Mouse (Mus musculus) hindbrain, postnatal 0 days (tissue): Measurements from ENCODE around the gene Pyroxd1. TPM values are rescaled to one million over a fixed set of nuclear protein-coding genes. Genes with fewer than 3 reads are reported as not detected.

Experiments used
- ATAC-seq: fragments of 200-750 bp; cut with Nextera tagmentation; 2 replicates; pipeline ENCODE4 v1.8.0; 2017; ENCODE audit warnings: mild to moderate bottlenecking, moderate TSS enrichment, moderate library complexity
- DNase-seq: peaks from one replicate; pipeline ENCODE4 v3.0.0-alpha.2; 2015; ENCODE audit warnings: low spot score
- H3K27ac ChIP-seq: fragments of 300-500 bp; sonication (generic); 2 replicates; pipeline ENCODE4 v1.5.1; 2014; ENCODE audit warnings: mild to moderate bottlenecking
- H3K27me3 ChIP-seq: fragments of 300-500 bp; sonication (generic); 2 replicates; pipeline ENCODE4 v1.6.1; 2014; ENCODE audit warnings: low read length, mixed read lengths; ENCODE audit not compliant: insufficient read depth
- H3K36me3 ChIP-seq: fragments of 300-500 bp; sonication (generic); 2 replicates; pipeline ENCODE4 v1.6.1; 2014; ENCODE audit warnings: low read length, mixed read lengths; ENCODE audit not compliant: insufficient read depth
- H3K4me1 ChIP-seq: fragments of 300-500 bp; sonication (generic); 2 replicates; pipeline ENCODE4 v1.6.1; 2014; ENCODE audit warnings: antibody characterized with exemption, low read length, mixed read lengths; ENCODE audit not compliant: insufficient read depth
- H3K4me2 ChIP-seq: fragments of 300-500 bp; sonication (generic); 2 replicates; pipeline ENCODE4 v1.6.1; 2014; ENCODE audit warnings: low read depth, mild to moderate bottlenecking, low read length, moderate library complexity, mixed read lengths
- H3K4me3 ChIP-seq: fragments of 300-500 bp; sonication (generic); 2 replicates; pipeline ENCODE4 v1.5.1; 2014; ENCODE audit warnings: low read length
- H3K9ac ChIP-seq: fragments of 300-500 bp; sonication (generic); replicated peaks from 2 replicates; pipeline ENCODE4 v1.6.1; 2014; ENCODE audit warnings: mild to moderate bottlenecking, low read length, moderate library complexity, mixed read lengths
- H3K9me3 ChIP-seq: fragments of 300-500 bp; sonication (generic); 2 replicates; pipeline ENCODE4 v1.6.1; 2016; ENCODE audit warnings: low read length, mixed read lengths
- CTCF ChIP-seq: IDR thresholded peaks from 2 replicates; pipeline ENCODE4 v1.5.1; 2016; ENCODE audit warnings: antibody characterized with exemption, control low read depth, low read depth
- WGBS: fragments of 180-500 bp; shearing (Covaris S2); extraction: QIAGEN DNeasy Blood & Tissue Kit; methylation state at CpG from one replicate; pipeline ENCODE4 v1.1.7; 2014; 5-methylcytosine and 5-hydroxymethylcytosine counted together
- polyA plus RNA-seq: library from polyadenylated mRNA; unstranded; fragments of >200 nt; fragmentation: Nextera tagmentation; extraction: Ambion mirVana; gene quantifications from 2 replicates; pipeline ENCODE4 v1.2.1, GENCODE M21; 2015
- total RNA-seq: library from RNA; depleted of rRNA; stranded (reverse); fragments of >200 nt; gene quantifications from 2 replicates; pipeline ENCODE4 v1.2.3, GENCODE M21; 2014

Pyroxd1 gene
- total and polyA plus RNA-seq, 2 experiments from 2014 or later: 12.0 to 18.5 TPM

DNA sequence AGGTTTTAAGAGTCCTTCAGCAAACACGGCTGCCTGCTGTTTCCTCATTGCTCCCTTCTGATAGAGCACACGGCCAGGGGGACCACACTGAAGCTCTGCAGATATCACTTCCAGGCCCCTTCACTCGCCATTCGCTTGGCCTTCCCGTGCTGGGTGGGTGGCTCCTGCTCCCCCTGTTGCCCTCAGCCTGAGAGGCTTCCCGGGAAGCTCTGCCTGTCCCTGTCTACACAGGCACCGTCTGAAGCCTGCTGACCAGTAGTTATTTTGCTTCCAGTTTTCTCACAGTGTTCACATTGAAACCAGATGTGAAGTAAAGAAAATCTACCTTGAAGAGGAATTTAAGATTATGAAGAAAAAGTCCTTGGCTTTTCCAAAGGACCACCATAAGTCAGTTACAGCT lies 11.7 kb downstream of the Pyroxd1 start:
- peaks cover 54% of the 10 kb centered on the region for H3K36me3 ChIP-seq
- no peak overlapping the region for H3K4me2 ChIP-seq

GRCm38 (mm10) chr6:142362036-142362435 lies 16.6 kb downstream of the Pyroxd1 start:
- ATAC-seq (no peak), DNase-seq (no peak)
- Histone ChIP-seq H3K4me3 (no peak overlapping the region), H3K9me3 (no peaks in the 10 kb centered on the region), H3K27ac (no peak overlapping the region), H3K4me2 (no peak overlapping the region), H3K36me3 (peaks cover 45% of the 10 kb centered on the region), H3K9ac (no peak overlapping the region), H3K4me1 (no peaks in the 10 kb centered on the region), H3K27me3 (no peaks in the 10 kb centered on the region)
- no peak for TF ChIP-seq CTCF
- WGBS: 94% methylated on average over 6 of the region's 6 CpGs

More for the DNA sequence above, 11.7 kb downstream of the Pyroxd1 start:
- Histone ChIP-seq H3K9me3 (no peaks in the 10 kb centered on the region), H3K4me1 (no peaks in the 10 kb centered on the region), H3K27me3 (no peaks in the 10 kb centered on the region), H3K27ac (no peak overlapping the region), H3K9ac (no peak overlapping the region), H3K4me3 (no peak overlapping the region)
- 76% methylated on average over 7 of the region's 7 CpGs for WGBS
- no peak for TF ChIP-seq CTCF
- DNase-seq: no peak
- no peak for ATAC-seq

DNA sequence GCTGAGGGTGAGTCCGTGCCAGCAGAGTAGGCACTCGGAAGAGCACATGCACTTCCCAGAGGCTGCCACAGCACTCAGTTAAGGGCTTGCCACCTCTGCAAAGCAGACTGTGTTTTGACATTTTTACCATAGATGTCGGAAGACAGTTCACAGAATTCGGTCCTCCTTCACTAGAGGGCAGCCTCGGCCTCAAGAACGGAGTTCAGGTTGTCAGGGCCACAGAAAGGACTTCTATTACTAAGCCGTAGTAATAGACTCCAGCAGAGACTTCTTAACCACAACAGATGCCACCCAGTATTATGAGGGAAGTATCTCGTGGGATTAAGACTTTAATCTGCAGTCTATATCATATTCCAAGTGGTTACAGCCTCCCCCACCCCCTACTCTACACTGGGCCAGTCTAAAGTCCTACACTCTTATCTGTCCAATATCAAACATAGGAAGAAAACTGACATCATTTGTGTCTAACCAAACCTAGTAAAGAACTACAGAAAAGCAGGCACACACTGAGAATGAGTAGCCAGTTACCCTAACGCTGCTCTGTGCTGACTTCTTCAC lies 17.6 kb downstream of the Pyroxd1 start:
- peak; percentile 50 for DNase-seq
- H3K4me2 ChIP-seq: no peak overlapping the region
- H3K27ac ChIP-seq: no peak overlapping the region
- no peaks in the 10 kb centered on the region for H3K27me3 ChIP-seq
- H3K9me3 ChIP-seq: no peaks in the 10 kb centered on the region
- WGBS: 60% methylated on average over 9 of the region's 9 CpGs
- H3K4me3 ChIP-seq: no peak overlapping the region
- peak; percentile 57 for TF ChIP-seq CTCF
- peak; percentile 58 for ATAC-seq
- H3K4me1 ChIP-seq: no peaks in the 10 kb centered on the region
- no peak overlapping the region for H3K9ac ChIP-seq
- peaks cover 44% of the 10 kb centered on the region for H3K36me3 ChIP-seq

DNA sequence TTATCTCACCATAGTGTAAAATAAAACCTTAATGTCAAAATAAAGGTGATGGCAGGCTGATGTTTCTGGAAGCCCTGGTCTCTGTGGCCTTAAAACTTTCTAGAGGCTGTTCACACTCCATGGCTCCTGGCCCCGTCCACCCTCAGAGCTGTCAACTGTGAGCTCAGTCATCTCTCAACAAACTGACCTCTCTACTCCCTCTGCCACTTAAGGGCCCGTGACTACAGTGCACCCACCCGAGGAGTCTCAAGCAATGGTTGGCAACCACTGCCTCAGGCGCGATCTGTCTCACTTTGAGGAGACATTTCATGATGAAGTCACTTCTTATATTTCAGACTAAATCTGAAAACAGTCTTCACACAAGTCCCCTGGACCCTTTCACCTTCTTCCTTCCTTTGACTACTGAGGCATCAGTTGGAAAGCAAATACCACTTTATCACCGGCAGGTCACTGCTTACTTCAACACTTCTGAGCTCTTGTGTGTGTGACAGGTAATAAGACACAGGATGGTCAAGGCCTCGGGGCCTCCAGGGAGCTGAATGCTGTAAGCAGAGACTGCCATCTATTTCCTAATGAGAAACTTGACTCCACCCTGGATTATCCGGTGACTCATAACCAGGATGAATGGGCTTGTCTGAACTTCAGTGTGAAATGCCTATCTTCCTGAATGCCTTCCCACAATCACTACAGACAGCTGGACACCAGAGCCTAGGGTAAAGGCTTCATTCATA lies 20.5 kb downstream of the Pyroxd1 start:
- ATAC-seq (no peak), DNase-seq (no peak)
- H3K9ac ChIP-seq: no peak overlapping the region
- no peak overlapping the region for H3K4me3 ChIP-seq
- TF ChIP-seq CTCF: no peak
- H3K4me2 ChIP-seq: no peak overlapping the region
- WGBS: 90% methylated on average over 8 of the region's 8 CpGs
- H3K9me3 ChIP-seq: no peaks in the 10 kb centered on the region
- H3K27ac ChIP-seq: no peak overlapping the region
- peaks cover 26% of the 10 kb centered on the region; the same call in 1 of the 2 replicates for H3K36me3 ChIP-seq
- H3K4me1 ChIP-seq: no peaks in the 10 kb centered on the region
- H3K27me3 ChIP-seq: no peaks in the 10 kb centered on the region

GRCm38 (mm10) chr6:142366473-142367018 lies 21.1 kb downstream of the Pyroxd1 start:
- 93% methylated on average over 10 of the region's 10 CpGs for WGBS

DNA sequence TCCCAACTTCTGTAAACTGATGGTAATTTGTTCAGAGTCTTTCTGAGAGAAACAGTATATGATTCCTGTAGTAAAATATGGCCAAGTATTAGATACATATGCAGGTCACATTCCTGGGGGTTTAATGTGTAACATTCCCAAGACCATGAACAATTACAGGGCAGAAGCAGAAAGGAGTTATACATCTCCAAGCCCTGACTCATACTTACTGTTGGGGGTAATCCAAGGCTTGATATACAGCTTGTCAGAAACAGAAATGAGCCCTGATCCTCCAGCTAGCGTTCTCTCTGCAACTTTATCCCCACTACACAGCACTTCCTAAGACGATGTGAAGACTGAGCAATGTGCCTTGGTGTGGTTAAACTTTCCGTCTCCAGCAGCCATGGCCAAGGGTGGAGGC lies 22.1 kb downstream of the Pyroxd1 start:
- H3K4me3 ChIP-seq: no peak overlapping the region
- H3K9ac ChIP-seq: no peak overlapping the region
- no peaks in the 10 kb centered on the region for H3K27me3 ChIP-seq
- ATAC-seq (no peak), DNase-seq (no peak)
- H3K36me3 ChIP-seq: peaks cover 28% of the 10 kb centered on the region; the same call in 1 of the 2 replicates
- WGBS: 94% methylated on average over 3 of the region's 3 CpGs
- no peaks in the 10 kb centered on the region for H3K9me3 ChIP-seq
- TF ChIP-seq CTCF: no peak
- no peak overlapping the region for H3K4me2 ChIP-seq
- H3K4me1 ChIP-seq: no peaks in the 10 kb centered on the region
- no peak overlapping the region for H3K27ac ChIP-seq

More at GRCm38 (mm10) chr6:142366473-142367018, 21.1 kb downstream of the Pyroxd1 start:
- H3K4me2 ChIP-seq: no peak overlapping the region
- DNase-seq (no peak), ATAC-seq (no peak)
- H3K27me3 ChIP-seq: no peaks in the 10 kb centered on the region
- no peak overlapping the region for H3K27ac ChIP-seq
- H3K4me3 ChIP-seq: no peak overlapping the region
- no peaks in the 10 kb centered on the region for H3K9me3 ChIP-seq
- no peak overlapping the region for H3K9ac ChIP-seq
- H3K4me1 ChIP-seq: no peaks in the 10 kb centered on the region
- peaks cover 25% of the 10 kb centered on the region; the same call in 1 of the 2 replicates for H3K36me3 ChIP-seq
- TF ChIP-seq CTCF: no peak

DNA sequence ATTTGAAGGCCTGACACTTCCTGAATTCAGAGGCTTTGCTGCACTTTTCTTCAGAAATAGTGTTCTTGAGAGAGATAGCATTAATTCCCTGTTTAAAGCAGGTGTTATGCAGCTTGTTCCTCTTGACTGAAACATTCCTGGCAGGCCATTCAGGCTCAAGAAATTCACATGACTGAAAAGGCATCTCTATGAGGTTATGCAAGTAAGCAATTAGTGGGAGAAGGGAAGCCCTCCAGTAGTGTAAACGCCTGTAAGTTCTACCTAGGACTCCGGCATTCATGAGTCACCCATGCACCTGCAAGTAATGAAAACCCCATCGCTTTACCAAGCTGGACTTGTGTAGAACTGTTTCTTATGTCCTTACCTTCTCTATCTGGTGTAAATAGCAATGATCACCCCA lies 24.1 kb downstream of the Pyroxd1 start:
- peaks cover 24% of the 10 kb centered on the region; the same call in 1 of the 2 replicates for H3K36me3 ChIP-seq
- no peaks in the 10 kb centered on the region for H3K27me3 ChIP-seq
- WGBS: 87% methylated on average over 3 of the region's 3 CpGs
- H3K4me2 ChIP-seq: no peak overlapping the region
- no peaks in the 10 kb centered on the region for H3K4me1 ChIP-seq
- H3K4me3 ChIP-seq: no peak overlapping the region
- DNase-seq: no peak
- H3K27ac ChIP-seq: no peak overlapping the region
- ATAC-seq: no peak
- no peak overlapping the region for H3K9ac ChIP-seq
- TF ChIP-seq CTCF: no peak
- no peaks in the 10 kb centered on the region for H3K9me3 ChIP-seq
